Mouse (Mus musculus) G1E (cell line): ENCODE results near the gene Vps53.

Experiments used
- CTCF ChIP-seq: IDR thresholded peaks from 2 replicates; pipeline ENCODE4 v1.5.1; 2012; ENCODE audit warnings: low read depth, low read length, inconsistent platforms, mixed read lengths
- GATA1 ChIP-seq: IDR thresholded peaks from 2 replicates; pipeline ENCODE4 v1.6.1; 2012; ENCODE audit warnings: borderline replicate concordance, low read length, inconsistent platforms, mixed read lengths
- GATA2 ChIP-seq: IDR thresholded peaks from 2 replicates; pipeline ENCODE4 v1.6.1; 2012; ENCODE audit warnings: low read depth, low read length, inconsistent platforms, borderline replicate concordance
- POLR2AphosphoS5 ChIP-seq: IDR thresholded peaks from 2 replicates; pipeline ENCODE4 v1.6.1; 2012; ENCODE audit warnings: low read depth, low read length, inconsistent platforms; ENCODE audit not compliant: insufficient replicate concordance
- TAL1 ChIP-seq: conservative IDR thresholded peaks from 2 replicates; pipeline ENCODE4 v1.6.1; 2012; ENCODE audit warnings: low read depth, low read length, inconsistent platforms, mixed read lengths

DNA sequence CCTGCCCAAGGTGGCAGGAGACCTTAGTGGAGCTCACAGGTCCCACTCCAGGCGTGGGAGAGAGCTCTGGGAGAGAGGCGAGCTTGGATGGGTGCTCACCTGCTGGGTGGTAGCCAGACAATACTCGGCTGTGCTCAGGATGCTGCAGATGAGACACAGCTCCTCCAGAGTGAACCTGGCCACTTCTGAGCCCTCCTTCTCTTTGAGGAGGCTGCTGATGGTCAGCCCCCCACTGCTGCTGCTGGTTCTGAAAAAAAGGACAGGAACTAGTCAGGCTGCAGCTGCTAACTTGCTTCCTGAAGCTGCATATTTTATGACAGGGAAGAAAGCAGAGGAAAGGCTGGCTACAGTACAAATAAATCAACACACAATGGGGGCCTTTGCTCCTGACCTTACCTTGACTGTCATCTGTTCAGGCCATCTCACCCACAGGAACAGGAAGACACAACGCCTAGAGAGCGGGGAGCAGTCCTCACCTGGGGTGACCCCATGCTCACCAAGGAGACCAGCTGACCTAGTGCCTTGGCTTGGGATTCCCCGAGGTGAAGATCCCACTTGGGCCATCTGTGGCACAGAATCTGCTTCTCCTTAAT, 98.3 kb downstream of the Vps53 start:
- no peak for TF ChIP-seq CTCF
- no peak for TF ChIP-seq GATA1
- TF ChIP-seq TAL1: no peak
- no peak for TF ChIP-seq GATA2
- TF ChIP-seq POLR2AphosphoS5: no peak
